Mouse (Mus musculus) frontal cortex, postnatal 14 days (tissue): ENCODE measurements around the gene Ces1b.

Source experiments
- DNase-seq, 2 experiments: peaks; one replicate each; pipeline ENCODE4 v3.0.0; 2022; ENCODE audit warnings: low spot score in 2 of 2

Gene Ces1b

DNA sequence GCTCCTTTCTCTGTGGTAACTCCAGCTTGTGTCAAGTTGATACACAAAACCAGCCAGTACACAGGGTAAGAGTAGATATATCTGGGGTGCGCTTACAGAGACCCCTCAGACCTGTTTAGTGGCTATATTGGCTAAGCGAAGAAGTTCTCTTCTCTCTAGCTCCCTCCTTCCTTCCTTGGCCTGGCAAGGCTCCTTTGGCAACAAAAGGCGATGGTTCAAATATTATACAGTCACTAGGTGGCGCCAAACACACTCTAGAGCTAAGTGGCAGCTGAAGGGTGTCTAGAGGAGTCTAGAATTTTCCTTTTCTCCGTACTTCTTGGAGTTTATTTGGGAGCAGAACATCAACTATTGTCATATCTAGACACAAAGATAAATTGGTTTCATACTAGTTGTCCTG lies 69.5 kb downstream of the Ces1b start:
- peak in 1 of 2 experiments; percentile 31 for DNase-seq
